Mouse (Mus musculus) urinary bladder, adult 2 months (tissue): ENCODE measurements at regions not wholly inside any gene's neighbourhood (a gene's known extent, or its start where the extent isn't known, plus 50 kb on each side); places are given as distances from the start of the nearest gene placed in this dataset.
A peak's percentile ranks its signal among the peaks of the same experiment; 100 is the strongest.

ENCODE experiments used
- DNase-seq: peaks from one replicate; pipeline ENCODE4 v3.0.0; 2022; ENCODE audit warnings: low spot score

DNA sequence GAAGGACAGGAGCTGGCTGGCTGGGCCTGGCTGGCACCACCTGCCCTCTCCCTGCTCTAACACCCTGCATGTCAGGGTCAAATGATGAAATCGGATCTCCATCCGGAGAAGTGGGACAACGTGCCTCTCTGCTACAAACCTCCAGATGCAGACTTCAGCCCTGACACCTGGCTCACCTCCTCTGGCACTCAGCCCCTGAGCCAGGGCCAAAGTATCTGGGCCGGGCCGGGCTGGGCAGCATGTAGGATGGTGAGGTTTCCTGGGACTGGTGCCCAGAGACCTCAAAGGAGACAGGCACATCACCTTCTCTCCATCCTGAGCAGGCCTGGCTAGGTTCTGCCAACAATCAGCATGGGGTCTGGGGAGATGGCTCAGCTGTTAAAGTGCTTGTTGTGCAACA, 113.5 kb downstream of the Tfcp2l1 start:
- no peak for DNase-seq

DNA sequence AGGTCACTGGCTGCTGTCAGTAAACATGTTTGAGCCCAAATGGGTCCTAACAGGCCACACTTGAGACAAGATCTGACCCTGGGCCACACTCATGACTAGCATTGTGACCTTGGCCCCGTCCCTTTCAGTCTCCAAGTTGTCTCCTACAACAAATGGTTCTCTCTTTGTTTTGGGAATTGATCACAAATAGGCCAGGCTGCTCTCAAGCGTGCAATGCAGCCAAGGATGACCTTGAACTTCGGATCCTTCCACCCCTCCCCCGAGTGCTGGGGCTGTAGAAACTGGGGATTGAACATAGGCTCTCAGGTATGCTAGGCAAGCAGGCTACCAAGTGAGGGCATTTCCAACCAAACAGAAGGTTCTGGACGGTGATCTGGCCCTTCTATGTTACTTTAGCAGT, 120.5 kb downstream of the Tfcp2l1 start:
- no peak for DNase-seq

- DNase-seq, result no peak
Measured at GRCm38 (mm10) chr1:118752869-118753268, 125.1 kb downstream of the Tfcp2l1 start.

DNA sequence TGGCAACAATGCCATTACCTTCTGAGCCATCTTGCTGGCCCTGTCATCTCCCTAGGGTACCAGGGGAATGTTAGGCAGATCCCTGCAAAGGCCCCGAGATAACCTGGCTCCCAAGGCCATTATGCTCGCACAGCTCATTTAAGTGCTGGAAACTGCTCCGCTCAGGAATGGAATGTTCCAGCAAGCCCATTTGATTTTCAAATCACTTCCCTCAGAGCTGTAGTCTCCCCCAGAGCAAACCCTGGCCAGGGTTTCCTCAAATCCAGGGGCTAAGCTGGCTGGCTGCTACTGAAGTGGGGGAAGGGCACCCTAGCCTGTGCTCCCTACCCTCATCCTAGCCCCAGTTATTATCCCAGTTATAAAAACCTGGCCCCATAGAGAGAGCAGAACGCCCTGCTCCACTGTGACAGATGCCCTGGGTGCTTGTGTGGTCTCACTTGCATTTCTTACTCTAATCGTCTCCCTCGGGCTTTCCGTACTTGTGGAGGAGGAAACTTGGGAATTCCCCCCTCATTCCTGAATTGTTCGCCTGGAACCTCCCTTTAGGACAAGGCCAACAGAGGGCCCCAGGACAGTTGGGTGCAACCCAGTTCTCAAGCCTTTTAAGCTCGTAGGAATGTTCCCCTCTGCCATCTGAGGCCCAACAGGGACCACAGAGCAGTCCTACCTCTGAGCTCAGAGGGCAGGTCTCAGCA, 128.6 kb downstream of the Tfcp2l1 start:
- no peak for DNase-seq

- no peak for DNase-seq
Measured at GRCm38 (mm10) chr1:118757340-118758030, 129.7 kb downstream of the Tfcp2l1 start.

- no peak for DNase-seq
Measured at GRCm38 (mm10) chr1:118758031-118758400, 130.3 kb downstream of the Tfcp2l1 start.

DNA sequence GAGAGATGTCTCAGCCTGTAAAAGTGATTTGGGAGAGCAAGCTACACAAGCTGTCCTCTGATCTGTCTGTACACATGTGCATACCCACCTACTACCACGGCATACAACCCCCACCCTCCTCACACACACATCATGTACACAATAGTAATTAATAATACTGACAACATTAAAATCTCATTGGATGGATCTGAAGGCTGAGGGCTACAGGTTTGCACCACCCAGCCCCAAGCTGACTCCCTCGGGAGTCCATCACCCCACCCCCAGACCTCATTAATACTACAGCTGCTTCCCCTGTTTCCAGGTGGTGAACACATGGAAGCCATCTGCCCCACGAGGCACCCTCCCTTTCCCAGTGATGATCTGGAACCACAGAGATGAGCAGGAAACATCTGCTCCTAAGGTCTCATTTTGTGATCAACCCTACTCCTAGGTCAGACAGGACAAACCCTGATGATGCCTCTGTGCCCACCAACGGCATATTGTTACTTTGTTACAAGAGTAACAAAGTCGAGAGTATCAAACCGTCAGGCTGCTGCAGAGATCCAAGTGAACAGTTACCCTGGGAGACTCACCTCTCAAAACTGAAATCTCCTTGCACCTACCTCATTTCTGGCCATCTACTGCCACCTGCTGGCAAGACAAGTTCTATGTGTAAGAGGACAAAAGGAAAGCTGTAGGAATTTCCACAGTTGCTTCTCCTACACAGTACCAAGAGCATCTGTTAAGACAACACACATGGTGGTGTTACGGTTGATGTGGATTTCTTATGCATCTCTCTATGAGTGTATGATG, 131.6 kb downstream of the Tfcp2l1 start:
- DNase-seq, result peak; percentile 44

GRCm38 (mm10) chr1:118765525-118765924, 137.8 kb downstream of the Tfcp2l1 start:
- no peak for DNase-seq

- no peak for DNase-seq
Measured at GRCm38 (mm10) chr1:118768831-118769230, 141.1 kb downstream of the Tfcp2l1 start.

GRCm38 (mm10) chr1:118772261-118772660, 144.5 kb downstream of the Tfcp2l1 start:
- peak; percentile 40 for DNase-seq

GRCm38 (mm10) chr1:118776594-118777441, 149.1 kb downstream of the Tfcp2l1 start:
- no peak for DNase-seq
